Mouse (Mus musculus) yolk sac, embryonic 10.5 days (tissue): ENCODE results near the gene Zfp422.

Source experiments
- DNase-seq: peaks from one replicate; pipeline ENCODE4 v3.0.0-alpha.2; 2017; ENCODE audit warnings: low spot score

The Zfp422 gene

GRCm38 (mm10) chr6:116628539-116629171 is at the start of gene Zfp422:
TSS of gene Zfp422 (minus strand) at chr6:116628999.
- peak; percentile 82 for DNase-seq

GRCm38 (mm10) chr6:116677321-116677720 is 48.5 kb upstream of the Zfp422 start:
- DNase-seq, result no peak

GRCm38 (mm10) chr6:116676355-116676913 is 47.6 kb upstream of the Zfp422 start:
- DNase-seq, result peak; percentile 41

GRCm38 (mm10) chr6:116674283-116674886 is 45.6 kb upstream of the Zfp422 start:
- DNase-seq, result peak; percentile 50

GRCm38 (mm10) chr6:116673471-116674282 is 44.9 kb upstream of the Zfp422 start, which contains the start of gene Rassf4:
TSS of gene Rassf4 (minus strand) at chr6:116673952.
- DNase-seq, result peak; percentile 94

- DNase-seq, result no peak
Observed at GRCm38 (mm10) chr6:116672349-116672748, 43.5 kb upstream of the Zfp422 start.

GRCm38 (mm10) chr6:116671768-116672167 is 43.0 kb upstream of the Zfp422 start:
- no peak for DNase-seq

GRCm38 (mm10) chr6:116671031-116671430 is 42.2 kb upstream of the Zfp422 start:
- no peak for DNase-seq

GRCm38 (mm10) chr6:116670144-116670543 is 41.3 kb upstream of the Zfp422 start:
- no peak for DNase-seq

GRCm38 (mm10) chr6:116668682-116669470 is 40.1 kb upstream of the Zfp422 start:
- DNase-seq, result no peak

GRCm38 (mm10) chr6:116667382-116667781 is 38.6 kb upstream of the Zfp422 start:
- no peak for DNase-seq

GRCm38 (mm10) chr6:116666892-116667291 is 38.1 kb upstream of the Zfp422 start:
- no peak for DNase-seq

GRCm38 (mm10) chr6:116666085-116666750 is 37.4 kb upstream of the Zfp422 start:
- no peak for DNase-seq

- DNase-seq, result no peak
Observed at GRCm38 (mm10) chr6:116664830-116665229, 36.0 kb upstream of the Zfp422 start.

- DNase-seq, result no peak
Observed at GRCm38 (mm10) chr6:116664031-116664430, 35.2 kb upstream of the Zfp422 start.

GRCm38 (mm10) chr6:116663364-116663763 is 34.6 kb upstream of the Zfp422 start:
- DNase-seq, result no peak

- peak; percentile 62 for DNase-seq
Observed at GRCm38 (mm10) chr6:116653684-116654454, 25.1 kb upstream of the Zfp422 start.

GRCm38 (mm10) chr6:116653191-116653590 is 24.4 kb upstream of the Zfp422 start:
- no peak for DNase-seq

- peak; percentile 46 for DNase-seq
Observed at GRCm38 (mm10) chr6:116651437-116652118, 22.8 kb upstream of the Zfp422 start.

- peak; percentile 89 for DNase-seq
Observed at GRCm38 (mm10) chr6:116650406-116650805, 21.6 kb upstream of the Zfp422 start, which contains the start of gene Depp1. TSS of gene Depp1 (plus strand) at chr6:116650609.
